Mouse (Mus musculus) cerebellum, adult 8-10 months (tissue): Measurements from ENCODE around the gene Abtb1.

Source experiments
- DNase-seq: peaks from one replicate; pipeline ENCODE4 v3.0.0; 2022

Abtb1 gene

DNA sequence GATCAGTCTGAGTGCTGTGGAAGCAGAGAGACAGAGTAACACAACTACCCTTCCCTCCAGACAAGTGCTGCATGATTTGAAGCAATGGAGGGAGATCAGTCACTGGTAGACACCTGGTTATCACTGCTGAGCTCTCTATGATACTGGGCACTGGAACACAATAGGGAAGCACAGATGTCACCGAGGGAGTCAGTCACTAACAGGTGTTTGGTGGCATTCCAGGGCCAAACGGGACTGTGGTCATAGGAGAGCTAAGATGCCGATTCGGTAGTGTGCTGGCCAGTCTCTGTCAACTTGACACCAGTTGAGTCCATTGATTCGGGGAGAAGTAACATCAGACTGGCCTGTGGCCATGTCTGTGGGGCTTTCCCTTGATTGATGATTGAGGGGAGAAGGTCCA is 12.7 kb upstream of the Abtb1 start:
- DNase-seq = no peak

DNA sequence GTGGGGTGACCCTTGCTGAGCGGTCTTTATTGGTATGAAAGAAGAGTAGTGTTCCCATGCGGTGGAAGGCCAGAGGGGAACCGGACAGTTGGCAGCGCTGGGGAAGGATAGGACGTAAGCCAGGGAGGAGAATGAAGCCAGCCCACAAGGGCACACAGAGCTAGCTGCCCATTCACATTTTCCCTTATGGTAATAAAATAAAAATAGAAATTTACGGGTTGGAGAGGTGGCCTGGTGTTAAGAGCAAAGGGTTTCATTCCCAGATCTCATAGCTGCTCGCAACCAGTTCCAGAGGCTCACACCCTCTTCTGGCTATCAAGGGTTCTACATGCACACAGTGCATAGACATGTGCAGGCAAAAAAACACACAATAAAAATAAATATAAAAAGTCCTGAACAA is 8.2 kb upstream of the Abtb1 start:
- DNase-seq = no peak

DNA sequence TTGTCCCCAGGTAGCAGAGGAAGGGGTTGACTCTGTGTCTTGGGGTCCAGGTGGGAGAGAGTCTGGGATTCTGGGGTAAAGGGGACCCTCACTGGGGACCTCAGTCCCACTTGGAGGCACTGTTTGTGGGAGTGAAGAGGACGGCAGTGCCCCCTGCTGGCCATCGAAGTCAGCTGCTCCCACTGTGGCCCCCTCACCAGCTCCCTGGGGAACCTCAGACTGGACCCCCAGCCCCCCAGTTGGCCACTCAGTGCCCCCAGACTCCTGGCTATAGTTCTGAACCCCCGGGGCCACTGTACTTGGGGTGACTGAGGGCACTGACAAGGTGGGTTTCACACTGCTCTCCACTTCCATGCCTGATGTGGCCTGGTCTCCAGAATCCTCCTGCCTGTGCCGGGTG is 7.5 kb upstream of the Abtb1 start:
- no peak for DNase-seq

DNA sequence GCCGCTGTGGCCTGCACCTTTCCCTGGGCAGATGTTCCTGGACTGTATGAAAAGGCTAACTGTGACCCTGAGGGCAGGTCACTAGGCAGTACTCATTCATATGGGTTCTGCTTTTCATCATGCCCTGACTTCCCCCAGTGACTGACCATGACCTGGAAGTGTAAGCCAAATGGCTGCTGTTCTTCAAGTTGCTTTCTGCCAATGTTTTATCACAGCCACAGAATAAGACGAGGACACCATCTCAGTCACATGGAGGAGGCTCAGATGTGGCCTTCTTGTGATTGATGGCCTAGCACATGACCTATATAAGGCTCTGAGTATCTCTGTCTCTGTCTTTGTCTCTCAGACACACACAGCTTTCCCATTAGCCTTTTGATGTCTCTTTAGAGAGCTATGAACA is 5.8 kb upstream of the Abtb1 start:
- DNase-seq = no peak

DNA sequence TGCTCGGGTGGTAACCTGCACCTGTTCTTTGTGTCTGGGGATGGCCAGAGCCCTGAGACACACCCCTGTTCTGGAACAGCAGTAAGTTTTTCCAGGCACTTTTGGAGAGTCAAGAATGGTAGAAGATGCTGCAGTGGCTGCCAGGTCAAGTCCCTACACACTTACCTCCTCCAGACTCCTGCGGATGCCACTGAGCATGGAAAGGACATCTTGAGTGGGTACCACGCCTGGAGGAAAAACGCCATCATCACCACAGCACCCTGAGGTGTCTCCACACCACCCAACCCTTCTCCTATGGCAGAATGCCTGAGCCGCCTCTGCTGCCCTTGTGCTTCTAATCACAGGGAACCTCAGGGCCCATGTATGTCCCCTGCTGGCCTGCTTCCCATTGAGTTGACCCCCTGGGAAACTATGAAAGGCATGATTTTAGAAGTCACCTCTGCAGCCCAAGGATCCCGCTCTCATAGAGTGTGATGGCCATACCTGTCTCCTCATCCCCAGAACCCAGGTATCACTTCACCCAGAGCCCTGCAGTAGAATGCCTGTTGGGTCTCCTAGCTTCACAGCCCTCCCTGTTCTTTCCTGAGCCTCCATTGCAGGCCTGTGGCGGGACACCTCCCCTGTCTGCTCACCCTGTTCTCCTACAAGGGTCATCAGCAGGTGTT is 3.2 kb upstream of the Abtb1 start:
- no peak for DNase-seq

DNA sequence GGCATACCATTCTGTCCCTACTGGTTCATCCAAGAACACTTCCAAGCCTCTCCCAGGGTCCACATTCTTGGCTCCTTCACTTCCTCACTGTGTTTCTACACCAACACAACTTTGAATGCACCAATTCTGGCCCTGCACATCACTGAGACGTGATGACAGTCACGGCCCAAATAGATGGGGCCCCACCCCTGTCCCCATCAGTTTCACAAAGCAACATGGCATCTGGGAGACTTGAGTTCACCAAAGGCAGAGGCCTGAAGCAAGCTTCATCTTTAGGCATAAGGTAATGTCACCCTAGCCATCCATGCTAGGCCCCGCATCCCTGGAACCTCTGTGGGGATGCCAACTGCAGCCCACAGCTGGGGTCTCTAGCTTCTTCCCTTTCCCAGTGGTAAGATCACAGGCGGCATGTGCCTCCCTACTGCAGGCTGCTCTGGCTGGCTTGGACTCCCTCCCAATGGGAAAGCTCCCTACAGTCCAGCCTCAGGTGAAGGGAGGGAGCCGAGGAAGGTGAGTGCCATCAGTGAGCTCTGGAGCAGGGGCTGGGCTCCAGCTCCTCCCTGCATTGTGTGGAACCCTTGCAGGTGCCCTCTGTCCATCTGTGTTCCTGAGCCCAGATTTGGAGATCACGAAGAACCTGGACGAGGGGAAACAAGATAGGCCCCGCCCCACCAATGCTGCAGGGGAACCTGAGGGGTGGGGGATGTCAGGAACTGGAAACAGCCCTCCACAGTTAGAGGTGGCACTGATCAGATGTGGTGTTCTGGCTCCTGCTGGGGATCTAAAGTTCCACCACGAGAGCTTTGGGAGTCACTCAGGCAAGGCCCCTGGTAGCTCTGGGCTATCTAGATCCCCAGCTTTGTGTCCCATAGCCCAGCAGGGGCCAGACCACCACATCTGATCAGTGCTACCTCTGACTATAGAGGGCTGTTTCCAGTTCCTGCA is 2.3 kb upstream of the Abtb1 start:
- no peak for DNase-seq

DNA sequence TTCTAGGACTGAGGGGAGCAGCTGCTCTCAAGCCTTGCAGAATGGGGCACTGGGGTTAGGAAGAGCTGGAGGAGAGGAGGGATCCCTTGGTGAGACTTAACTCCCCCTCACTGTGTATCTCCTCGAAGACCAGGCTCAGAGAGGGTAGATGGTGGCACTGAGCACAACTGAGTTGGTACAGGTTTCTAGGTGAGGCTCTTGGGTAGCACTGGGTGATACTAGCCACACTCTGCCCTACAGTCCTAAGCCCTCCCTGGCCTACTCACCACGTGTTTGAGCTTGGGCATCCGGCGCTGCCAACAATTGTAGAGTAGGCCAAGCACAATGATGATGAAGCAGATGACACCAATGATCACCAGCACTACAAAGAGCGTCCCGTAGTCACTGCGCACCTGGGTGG is 1.5 kb upstream of the Abtb1 start:
- no peak for DNase-seq

DNA sequence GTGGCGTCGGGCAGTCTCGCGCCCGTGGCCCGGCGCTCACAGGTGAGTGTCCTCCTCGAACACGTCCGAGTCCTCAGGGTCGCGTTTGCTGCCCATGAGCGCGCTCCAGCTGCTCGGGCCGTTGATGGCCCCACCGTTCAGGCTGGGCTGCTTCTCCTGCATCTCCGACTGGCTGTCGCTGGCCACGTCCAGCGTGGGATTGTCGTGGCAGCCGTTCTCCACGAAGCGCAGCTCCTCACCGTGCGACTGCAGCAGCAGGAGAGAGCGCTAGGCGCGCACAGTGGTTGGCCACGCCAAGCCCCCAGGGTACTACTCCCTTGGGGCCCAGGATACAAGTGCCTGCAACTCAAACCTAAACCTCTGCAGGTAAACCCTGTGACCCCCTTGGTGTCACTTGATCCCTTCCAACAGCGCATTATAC is 957 bp upstream of the Abtb1 start:
- DNase-seq = peak; percentile 66

DNA sequence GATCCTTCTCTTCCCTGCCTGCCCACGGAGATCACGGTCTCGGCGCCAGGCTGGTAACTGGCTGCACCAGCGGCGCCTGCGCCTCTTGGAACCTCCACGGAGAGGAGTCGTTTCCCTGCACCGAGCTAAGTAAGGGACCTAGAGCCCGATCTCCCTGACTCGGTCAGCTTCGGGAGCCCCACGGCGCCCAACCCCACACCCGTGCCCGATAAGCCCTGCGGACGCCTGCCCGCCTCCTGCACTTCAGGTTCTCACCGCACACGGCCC is 337 bp downstream of the Abtb1 start:
- DNase-seq = no peak

DNA sequence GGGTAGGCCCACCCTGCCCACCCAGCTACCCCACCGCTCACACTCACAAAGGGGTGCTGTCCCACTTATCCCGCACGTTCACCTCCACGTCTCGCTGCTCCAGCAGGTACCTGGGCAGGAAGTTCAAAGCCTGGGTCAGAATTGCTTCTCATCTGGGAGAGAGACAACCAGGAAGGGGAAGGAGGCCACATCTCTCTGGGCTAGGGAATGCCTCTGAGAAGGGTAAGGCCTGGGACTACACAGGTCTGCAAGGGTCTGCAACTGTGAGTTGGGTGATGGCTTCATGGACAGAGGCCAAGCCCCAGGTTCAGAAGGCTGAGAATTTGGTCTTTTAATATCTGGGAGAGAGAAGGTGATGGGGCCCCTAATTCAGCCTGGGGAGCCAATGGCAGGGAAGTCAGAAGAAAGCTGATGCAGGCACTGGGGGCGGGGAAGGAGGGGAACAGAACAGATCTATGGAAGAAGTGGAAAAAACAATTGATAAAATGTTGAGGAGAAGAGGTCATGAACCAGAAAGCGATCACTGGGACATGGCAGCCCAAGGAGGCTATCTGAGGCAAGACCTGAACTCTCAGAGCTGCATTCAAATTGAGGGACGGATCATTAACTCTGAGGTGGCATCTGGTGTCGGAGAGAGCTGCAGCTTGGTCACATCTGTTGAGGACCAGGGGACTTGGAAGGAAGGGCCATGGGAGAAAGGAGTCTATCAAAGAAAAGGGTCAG is 832 bp downstream of the Abtb1 start:
- DNase-seq = no peak

DNA sequence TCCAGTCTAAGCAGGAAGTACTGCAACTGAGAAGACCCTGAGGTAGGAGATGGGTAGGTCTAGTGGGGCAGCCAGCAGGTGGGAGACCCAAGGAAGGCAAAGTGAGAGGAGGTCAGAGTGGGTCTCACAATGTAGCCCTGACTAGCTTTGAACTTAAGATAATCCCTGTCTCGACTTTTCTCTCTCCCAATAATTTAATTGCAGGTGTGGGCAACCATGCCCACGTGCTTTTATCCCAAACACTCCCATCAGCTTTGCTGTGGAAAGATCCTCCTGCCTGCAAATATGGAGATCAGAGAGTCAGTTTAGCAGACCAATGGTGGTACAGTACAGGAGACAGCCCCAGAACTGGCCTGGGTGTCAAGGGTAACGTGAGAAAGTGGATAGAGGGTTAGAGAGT is 1.6 kb downstream of the Abtb1 start:
- DNase-seq = no peak

DNA sequence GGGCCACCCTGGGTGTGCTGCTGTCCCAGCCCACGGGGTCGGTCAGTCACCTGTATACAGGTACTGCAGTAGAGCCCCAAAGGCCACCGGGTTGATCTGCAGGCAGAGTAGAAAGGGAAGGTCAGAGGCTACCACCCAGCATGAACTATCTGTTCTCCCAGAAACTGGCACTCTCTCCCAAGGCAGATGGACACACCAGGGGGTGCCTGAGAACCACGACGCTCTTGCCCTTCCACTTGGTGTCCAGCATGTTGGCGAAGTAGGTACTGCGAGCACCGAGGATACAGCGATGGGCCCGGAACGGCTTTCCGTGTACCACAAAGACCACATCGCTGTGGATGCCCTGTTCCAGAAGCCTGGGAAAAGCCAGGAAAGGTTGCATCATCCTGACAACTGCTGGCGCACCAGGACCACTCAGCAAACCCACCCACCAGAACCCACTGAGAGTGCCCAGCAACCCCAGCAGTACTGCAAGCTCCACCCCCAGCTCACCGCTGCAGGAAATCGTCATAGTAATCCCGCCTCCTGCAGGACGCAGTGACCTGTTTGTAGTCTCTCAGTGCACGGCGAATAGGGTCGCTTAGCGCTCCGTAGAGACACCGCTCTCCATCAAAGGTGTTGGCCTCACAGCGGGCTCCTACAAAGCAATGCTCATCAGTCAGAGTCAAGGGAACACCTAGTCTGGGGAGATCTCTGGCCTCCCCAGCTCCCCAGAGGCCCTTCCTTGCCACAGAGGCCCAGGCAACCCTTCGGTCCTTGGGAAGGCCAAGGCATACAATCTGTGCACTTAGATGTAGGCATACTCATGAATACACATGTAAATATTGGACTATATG is 2.4 kb downstream of the Abtb1 start:
- DNase-seq = no peak

DNA sequence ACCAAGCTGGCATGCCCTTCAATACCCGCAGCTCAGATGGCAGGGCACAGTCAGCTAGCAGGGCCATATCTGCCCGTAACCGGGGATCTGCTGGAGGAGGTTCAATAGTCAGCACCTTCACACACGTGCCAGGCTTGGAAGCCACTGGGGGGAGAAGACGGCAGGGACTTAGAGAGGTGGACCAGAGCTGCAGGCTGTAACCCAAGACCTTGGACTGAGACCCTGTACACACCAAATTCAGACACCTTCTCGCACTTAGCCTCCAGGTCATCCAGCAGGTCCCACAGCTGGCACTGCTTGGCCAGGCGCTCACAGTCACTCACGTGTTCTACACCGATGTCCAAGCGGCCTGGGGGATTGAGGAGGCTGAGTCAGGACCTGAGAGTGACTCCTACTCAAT is 3.2 kb downstream of the Abtb1 start:
- DNase-seq = no peak

DNA sequence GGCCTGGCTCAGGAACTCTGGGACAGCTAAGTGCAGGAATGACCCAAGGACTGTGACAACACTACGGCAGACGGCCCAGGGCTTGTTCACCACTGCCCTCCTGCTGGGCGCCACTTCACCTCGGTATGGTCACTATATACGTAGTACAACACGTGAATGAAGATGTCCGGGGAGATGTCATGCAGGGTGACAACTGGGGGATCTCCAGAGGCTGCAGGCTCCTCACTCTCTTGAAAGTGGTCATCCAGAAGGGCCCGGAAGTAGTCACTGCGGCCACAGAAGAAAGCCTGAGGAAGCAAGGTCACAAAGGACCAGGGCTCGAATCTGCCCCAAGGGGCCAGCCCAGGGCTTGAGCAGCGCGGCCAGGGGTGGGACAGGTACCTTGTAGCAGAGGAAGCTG is 3.8 kb downstream of the Abtb1 start:
- DNase-seq = no peak

DNA sequence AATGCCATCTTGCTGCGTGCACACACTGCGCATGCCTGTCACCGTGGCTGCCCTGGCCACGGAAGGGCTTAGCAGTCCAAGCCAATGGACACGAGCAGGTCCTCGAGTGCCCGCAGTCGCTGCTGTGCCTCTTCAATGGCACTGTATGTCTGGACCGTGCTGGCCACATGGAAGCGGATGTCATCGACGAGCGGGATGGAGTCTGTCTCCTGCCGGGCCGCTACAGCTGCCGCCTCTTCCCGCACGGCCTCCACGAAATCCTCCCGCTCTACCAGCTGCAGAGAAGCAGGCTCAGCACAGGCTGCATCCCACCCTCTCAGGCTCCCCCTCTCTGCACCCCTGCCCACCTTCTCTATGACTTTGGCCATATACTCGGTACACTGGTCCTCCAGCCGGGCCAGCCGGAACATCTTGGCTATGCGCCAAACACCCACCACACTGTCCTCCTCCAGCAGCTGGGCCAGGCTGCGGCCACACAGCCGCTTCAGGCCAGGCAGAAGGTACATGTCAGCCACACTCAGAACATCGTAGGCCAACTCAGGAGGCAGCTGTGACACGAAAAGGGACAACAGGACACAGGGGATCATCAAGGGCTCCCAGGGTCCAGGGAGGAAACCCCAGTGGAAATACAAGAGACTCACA is 5.5 kb downstream of the Abtb1 start:
- DNase-seq = no peak

DNA sequence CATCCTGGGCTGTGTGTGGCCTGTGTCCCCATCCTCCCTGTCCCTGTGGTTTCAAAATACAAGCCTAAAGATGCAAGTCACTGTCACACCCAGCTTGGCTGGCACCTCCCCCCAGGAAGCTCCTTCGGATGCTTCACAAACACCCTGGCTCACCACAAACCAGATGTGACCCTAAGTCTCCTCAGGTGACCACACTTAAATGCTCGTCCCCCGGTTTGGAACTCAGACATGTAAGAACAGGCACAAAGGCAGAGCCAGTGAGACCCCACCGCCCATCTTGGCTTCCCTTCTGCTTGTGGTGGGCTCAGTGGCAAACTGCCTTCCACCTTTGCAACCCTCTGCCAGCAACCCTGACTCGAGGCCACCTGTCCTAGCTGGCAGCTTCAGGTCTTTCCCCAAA is 6.7 kb downstream of the Abtb1 start:
- DNase-seq = no peak

DNA sequence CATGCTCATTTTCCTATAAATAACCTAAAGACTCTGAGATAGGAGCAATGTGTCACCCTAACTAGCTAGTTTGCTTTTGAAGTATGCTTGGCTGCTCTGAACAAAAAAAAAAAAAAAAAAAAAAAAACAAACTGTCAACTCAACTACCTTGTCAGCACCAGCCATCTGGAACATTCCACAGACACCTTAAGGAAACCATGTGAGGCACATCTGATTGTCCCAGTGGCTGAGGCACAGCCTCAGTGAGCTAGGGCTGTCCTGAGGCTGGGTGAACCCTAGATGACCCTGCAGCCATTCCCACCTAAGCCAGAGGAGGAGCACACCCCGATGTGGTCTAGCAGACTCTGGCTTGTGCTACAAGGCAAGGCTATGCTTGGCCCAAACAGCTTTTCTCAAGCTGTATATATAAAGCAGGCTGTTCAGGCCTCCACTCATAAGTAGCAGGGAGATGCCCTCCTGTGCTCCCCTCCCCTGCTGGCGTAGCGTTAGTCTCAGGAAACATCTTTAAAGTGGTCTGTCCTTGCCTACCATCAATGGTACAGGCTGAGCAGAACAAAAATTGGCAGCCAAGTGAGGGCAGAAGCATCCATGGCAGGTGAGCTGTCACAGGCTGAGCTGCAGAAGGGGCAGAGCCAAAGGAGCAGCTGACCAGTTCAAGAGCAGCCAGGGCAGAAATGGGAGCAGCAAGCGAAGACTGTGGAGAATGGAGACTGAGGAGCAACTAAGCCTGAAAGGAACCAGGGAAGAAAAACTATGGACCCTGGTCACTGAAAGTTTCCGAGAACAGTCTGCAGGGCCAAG is 8.2 kb downstream of the Abtb1 start:
- no peak for DNase-seq

DNA sequence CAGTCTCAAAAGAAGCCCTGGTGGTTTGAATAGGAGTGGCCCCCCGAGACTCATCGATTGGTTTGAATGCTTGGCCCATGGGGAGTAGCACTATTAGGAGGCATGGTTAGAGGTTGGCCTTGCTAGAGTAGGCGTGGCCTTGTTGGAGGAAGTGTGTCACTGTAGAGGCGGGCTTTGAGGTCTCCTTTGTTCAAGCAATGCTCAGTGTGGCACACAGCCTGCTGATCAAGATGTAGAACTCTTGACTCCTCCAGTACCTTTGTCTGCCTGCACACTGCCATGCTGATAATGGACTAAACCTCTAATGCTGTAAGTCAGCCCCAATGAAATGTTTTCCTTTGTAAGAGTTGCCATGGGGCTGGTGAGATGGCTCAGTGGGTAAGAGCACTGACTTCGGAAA is 9.1 kb downstream of the Abtb1 start:
- DNase-seq = no peak

DNA sequence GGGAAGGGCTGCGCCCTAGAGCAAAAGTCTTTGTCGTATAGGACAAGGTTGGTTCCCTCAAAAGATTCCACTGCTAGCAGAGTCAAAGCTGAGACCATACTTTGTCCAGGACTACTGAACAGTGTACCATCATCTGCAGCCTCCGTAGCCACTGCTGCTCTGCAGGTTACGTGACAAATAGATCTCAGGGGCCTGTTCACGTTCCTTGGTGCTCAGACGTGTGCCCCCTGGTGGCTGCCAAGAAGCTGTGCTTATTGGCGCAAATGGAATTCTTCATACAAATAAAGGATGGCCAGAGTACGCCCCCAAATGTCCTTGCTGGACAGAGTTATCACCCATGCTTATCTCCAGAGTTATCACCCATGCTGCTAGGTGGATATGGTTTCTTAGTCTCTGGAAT is 10.3 kb downstream of the Abtb1 start:
- peak; percentile 77 for DNase-seq

DNA sequence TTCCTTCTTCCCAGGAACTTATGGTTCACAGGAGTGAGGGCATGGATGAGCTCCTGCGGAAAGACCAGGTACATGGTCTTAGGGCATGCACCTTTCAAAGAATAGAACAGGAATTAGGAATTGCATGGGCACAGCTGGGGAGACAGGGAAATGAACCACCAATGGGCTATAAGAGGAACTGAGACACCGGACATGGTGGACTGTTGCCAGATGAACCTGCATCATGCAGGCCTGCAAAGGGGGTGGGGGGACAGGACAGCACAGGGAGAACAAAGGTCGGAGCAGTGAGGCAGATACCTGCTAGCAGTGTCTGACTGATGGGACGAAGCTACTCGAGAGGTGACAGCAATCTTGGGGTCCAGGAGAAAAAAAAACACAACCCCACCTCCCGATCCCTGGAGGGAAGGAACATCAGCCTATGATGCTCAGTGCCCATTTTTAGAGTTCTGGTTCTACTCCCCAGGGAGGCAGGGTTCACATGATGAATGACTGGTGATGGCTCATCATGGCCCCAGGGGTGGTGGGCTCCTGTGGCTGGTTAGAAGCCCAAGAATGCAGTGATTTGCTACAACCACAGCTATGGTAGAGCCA is 11.6 kb downstream of the Abtb1 start:
- no peak for DNase-seq

DNA sequence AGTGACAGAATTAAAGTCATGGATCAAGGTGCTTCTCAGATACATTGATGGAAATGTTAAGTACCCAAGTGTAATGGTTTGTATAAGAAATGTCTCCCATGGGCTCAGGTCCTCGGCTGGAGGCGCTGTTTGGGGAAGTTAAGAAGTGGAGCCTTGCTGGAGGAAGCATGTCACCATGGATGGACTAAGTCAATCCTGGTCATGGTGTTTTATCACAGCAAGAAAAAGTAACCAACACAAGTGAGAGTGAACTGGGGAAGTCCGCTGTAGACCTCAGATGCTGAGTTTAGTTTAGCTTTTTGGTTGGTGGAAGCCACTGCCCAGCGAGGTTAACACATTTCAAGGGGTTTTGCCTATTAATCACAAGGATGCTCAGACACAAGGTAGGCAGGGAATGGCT is 12.2 kb downstream of the Abtb1 start:
- no peak for DNase-seq
